Mouse (Mus musculus): ENCODE results near the gene Gm9747. TPM values are rescaled to one million over a fixed set of nuclear protein-coding genes. Genes with fewer than 3 reads are reported as not detected.

Gene Gm9747
- 7.2 and 7.8 TPM in 2 replicates for polyA plus RNA-seq (2015; fragmentation: Nextera tagmentation; extraction: Ambion mirVana)

GRCm38 (mm10) chr1:82232812-82233211, at the start of gene Gm9747:
Gene Gm9747, plus strand, starts transcription at chr1:82233112.
- WGBS: 94% methylated on average over 3 of the region's 3 CpGs
- no peaks in the 10 kb centered on the region for H3K4me1 ChIP-seq (ENCODE audit: control insufficient read depth, insufficient read depth, low read length)
- no peak for ATAC-seq
- no peak within 1 kb of the TSS for H3K9ac ChIP-seq (ENCODE audit: low read depth, low read length)
- no peaks in the 10 kb centered on the region for H3K9me3 ChIP-seq (ENCODE audit: control insufficient read depth, low read length)
- H3K4me3 ChIP-seq (ENCODE audit: low read length): no peak within 1 kb of the TSS
- H3K27me3 ChIP-seq (replicated peaks; ENCODE audit: control insufficient read depth, insufficient read depth, low read length): no peaks in the 10 kb centered on the region
- H3K27ac ChIP-seq (ENCODE audit: low read length): no peak within 1 kb of the TSS
- H3K36me3 ChIP-seq (ENCODE audit: control insufficient read depth, insufficient read depth, low read length): no peaks in the 10 kb centered on the region
- H3K4me2 ChIP-seq (ENCODE audit: low read depth, low read length): no peak within 1 kb of the TSS

DNA sequence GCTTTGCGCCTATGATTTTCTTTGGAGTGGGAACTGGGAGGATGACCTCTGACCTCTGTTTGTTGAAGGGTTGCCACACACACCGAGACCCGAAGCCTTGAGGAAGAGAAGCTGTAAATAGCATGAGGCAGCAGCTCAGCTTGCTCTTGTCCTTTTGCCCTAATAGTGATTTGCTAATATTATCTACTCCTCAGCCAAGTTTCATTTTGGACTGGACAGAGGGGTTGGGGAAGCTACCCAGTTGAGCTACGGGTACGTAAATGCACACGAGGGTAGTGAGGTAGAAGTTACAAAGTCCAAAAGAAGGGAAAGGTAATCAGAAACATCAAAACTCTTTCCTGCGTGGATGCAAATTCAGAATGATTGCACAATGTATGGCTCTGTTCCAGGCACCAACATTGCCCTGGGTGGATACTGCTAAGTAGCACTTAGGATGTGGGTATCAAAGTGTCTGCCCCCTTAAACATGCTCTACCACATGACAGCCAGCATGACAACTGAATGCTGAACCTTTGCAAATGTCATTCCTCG, 48.9 kb upstream of the Gm9747 start:
- no peaks in the 10 kb centered on the region for H3K36me3 ChIP-seq (ENCODE audit: control insufficient read depth, insufficient read depth, low read length)
- H3K4me3 ChIP-seq (ENCODE audit: low read length): no peak overlapping the region
- no peak overlapping the region for H3K27ac ChIP-seq (ENCODE audit: low read length)
- no peak for ATAC-seq
- WGBS: 62% methylated on average over 8 of the region's 8 CpGs
- H3K9ac ChIP-seq (ENCODE audit: low read depth, low read length): no peak overlapping the region
- no peak overlapping the region for H3K4me2 ChIP-seq (ENCODE audit: low read depth, low read length)
- H3K9me3 ChIP-seq (ENCODE audit: control insufficient read depth, low read length): no peaks in the 10 kb centered on the region
- no peaks in the 10 kb centered on the region for H3K27me3 ChIP-seq (replicated peaks; ENCODE audit: control insufficient read depth, insufficient read depth, low read length)
- no peaks in the 10 kb centered on the region for H3K4me1 ChIP-seq (ENCODE audit: control insufficient read depth, insufficient read depth, low read length)

DNA sequence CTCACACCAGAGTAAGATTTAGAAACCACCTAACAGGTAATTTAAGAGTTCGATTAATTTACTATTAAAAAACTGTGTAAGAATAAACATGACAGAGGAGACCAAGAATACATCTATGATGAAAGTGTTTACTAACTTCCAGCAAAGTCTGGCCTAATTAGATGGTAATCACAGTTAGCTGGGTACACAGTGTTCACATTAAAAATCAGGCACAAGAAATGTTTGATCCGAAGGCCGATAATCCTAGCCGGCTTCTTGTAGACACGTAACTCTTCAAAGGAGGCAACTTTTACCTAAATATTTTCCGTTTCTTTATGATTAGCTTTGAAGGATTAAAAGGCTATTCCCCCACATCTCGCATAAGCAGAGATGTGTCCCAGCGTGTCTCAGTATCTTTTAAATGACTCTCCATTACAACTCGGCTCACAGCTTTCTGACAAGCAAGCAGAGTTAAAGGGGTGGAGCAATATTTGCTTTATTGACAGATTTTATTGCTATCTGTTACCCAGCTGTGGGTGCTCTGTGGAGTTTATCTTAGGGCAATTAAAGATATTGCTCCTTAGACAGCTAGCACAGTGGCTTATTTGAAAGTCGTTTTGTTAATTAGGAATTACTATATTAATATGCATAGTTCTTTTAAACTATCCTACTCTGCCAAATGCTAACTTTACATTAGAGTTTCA, 44.2 kb upstream of the Gm9747 start:
- Histone ChIP-seq H3K27ac (ENCODE audit: low read length) (no peak overlapping the region), H3K4me3 (ENCODE audit: low read length) (no peak overlapping the region), H3K27me3 (replicated peaks; ENCODE audit: control insufficient read depth, insufficient read depth, low read length) (no peaks in the 10 kb centered on the region), H3K4me1 (ENCODE audit: control insufficient read depth, insufficient read depth, low read length) (peaks cover 4% of the 10 kb centered on the region; the same call in 1 of the 2 replicates), H3K9ac (ENCODE audit: low read depth, low read length) (no peak overlapping the region), H3K9me3 (ENCODE audit: control insufficient read depth, low read length) (no peaks in the 10 kb centered on the region), H3K36me3 (ENCODE audit: control insufficient read depth, insufficient read depth, low read length) (no peaks in the 10 kb centered on the region), H3K4me2 (ENCODE audit: low read depth, low read length) (no peak overlapping the region)
- peak; percentile 88 for ATAC-seq
- 53% methylated on average over 10 of the region's 10 CpGs for WGBS

DNA sequence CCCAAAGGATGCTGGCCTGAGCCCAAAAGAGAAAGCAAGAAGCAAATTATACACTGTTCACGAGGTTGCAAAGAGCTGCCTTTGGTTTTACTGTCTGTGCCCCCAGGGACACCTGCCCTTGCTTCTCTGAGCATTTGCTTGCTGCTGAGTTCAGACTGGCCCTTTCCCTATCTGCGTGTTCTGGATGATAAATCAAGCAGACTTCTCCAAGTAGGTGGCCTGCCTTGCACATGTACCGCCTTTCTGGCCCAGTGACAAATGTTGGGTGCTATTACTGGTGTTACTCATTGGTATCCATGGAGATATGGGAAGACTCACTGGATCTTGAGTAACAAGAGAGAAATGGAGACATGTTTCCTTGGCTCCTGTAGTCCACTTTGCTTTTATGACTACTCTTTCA, 43.4 kb upstream of the Gm9747 start:
- no peaks in the 10 kb centered on the region for H3K27me3 ChIP-seq (replicated peaks; ENCODE audit: control insufficient read depth, insufficient read depth, low read length)
- 0 out of 2 replicates have a peak, but pooled peaks have one; percentile 48 for ATAC-seq
- peaks cover 4% of the 10 kb centered on the region; the same call in 1 of the 2 replicates for H3K4me1 ChIP-seq (ENCODE audit: control insufficient read depth, insufficient read depth, low read length)
- no peak overlapping the region for H3K9ac ChIP-seq (ENCODE audit: low read depth, low read length)
- H3K36me3 ChIP-seq (ENCODE audit: control insufficient read depth, insufficient read depth, low read length): no peaks in the 10 kb centered on the region
- H3K4me2 ChIP-seq (ENCODE audit: low read depth, low read length): no peak overlapping the region
- H3K9me3 ChIP-seq (ENCODE audit: control insufficient read depth, low read length): no peaks in the 10 kb centered on the region
- WGBS: 23% methylated on average over 3 of the region's 3 CpGs
- no peak overlapping the region for H3K27ac ChIP-seq (ENCODE audit: low read length)
- no peak overlapping the region for H3K4me3 ChIP-seq (ENCODE audit: low read length)

DNA sequence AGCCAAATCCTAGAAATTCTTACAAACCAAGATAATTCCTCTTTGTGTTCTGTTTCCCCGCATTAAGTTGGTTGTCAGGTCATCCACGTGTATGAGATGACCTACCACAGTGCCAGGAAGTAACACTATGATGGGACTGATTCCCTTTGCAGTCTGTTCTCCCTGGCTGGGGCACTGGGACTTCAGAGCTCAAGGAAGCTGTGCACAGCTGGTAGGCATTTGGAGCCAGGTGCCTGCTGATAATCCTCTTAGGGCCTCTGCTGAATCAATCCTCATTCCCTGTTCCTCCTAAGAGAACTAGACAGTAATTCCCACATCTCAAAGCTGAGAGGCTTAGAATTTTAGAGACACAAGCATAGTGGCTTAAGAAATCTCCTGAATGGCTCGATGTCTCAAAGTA, 41.3 kb upstream of the Gm9747 start:
- Histone ChIP-seq H3K4me3 (ENCODE audit: low read length) (no peak overlapping the region), H3K9ac (ENCODE audit: low read depth, low read length) (no peak overlapping the region), H3K4me2 (ENCODE audit: low read depth, low read length) (no peak overlapping the region), H3K9me3 (ENCODE audit: control insufficient read depth, low read length) (no peaks in the 10 kb centered on the region), H3K4me1 (ENCODE audit: control insufficient read depth, insufficient read depth, low read length) (peaks cover 4% of the 10 kb centered on the region; the same call in 1 of the 2 replicates), H3K27me3 (replicated peaks; ENCODE audit: control insufficient read depth, insufficient read depth, low read length) (no peaks in the 10 kb centered on the region), H3K27ac (ENCODE audit: low read length) (no peak overlapping the region), H3K36me3 (ENCODE audit: control insufficient read depth, insufficient read depth, low read length) (no peaks in the 10 kb centered on the region)
- ATAC-seq: no peak
- WGBS: 64% methylated on average over 3 of the region's 3 CpGs

DNA sequence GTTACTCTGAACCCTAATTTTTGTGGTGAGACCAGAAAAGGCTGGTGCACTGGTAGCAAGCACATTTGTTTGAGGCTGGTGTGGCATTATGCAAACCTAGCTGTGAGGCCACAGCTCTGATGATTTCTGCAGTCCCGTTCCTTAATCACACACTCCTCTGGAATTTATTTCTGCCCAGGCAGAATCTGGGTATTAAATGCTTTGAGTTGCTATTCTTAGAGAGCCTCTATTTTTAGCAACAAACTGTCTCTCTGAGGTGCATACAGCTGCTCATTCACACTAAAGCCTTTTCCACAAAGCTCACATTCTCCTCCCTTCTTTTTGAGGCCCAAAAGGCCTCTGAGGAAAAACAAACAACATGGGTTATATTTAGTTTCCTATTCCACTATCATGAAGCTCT, 33.0 kb upstream of the Gm9747 start:
- Histone ChIP-seq H3K4me3 (ENCODE audit: low read length) (no peak overlapping the region), H3K9me3 (ENCODE audit: control insufficient read depth, low read length) (no peaks in the 10 kb centered on the region), H3K4me2 (ENCODE audit: low read depth, low read length) (no peak overlapping the region), H3K4me1 (ENCODE audit: control insufficient read depth, insufficient read depth, low read length) (0 out of 2 replicates have a peak, but pooled peaks cover 3% of the 10 kb centered on the region), H3K9ac (ENCODE audit: low read depth, low read length) (no peak overlapping the region), H3K27ac (ENCODE audit: low read length) (peak overlapping the region; percentile 23; the same call in 1 of the 2 replicates), H3K36me3 (ENCODE audit: control insufficient read depth, insufficient read depth, low read length) (no peaks in the 10 kb centered on the region), H3K27me3 (replicated peaks; ENCODE audit: control insufficient read depth, insufficient read depth, low read length) (no peaks in the 10 kb centered on the region)
- 19% methylated on average over 1 of the region's 1 CpGs for WGBS
- peak; percentile 46; the same call in 1 of the 2 replicates for ATAC-seq

DNA sequence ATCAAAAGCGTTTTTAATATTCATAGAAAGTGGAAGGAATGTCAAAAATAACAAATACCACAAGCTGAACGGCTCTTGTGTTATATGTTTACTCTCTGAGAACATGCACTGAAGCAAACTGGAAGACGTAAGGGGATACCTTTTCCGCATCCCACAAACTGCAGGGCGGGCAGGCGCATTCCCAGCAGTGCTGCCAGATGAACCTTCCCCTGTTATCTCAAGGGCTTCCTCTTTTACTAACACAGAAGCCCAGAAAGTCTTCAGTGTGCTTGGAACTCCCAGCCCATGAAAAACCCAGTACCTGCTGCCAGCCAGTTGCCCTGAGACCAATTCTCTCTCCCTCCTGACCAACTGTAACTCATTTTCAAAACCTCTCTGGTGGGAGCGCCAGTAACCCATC, 32.3 kb upstream of the Gm9747 start:
- ATAC-seq: no peak
- H3K27ac ChIP-seq (ENCODE audit: low read length): no peak overlapping the region

DNA sequence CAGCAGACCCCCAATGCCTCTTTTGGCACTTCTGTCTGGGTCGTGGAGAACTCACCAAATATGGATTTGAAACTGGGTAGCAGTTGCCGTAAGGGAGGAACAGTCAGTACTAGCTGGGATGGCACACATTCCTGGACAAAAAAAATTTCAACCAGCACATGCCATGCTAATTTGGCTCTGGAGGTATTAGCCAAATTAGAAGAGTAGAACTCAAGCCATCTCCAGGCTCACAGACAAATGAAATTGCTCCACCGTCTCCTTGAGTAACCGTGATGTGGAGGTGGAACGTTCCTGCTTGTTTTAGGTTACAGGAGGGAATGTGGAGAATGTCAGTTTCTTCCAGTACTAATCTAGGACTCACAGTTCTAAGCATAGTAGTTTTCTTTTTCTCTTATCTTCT, 25.4 kb upstream of the Gm9747 start:
- no peaks in the 10 kb centered on the region for H3K9me3 ChIP-seq (ENCODE audit: control insufficient read depth, low read length)
- H3K27ac ChIP-seq (ENCODE audit: low read length): no peak overlapping the region
- H3K4me1 ChIP-seq (ENCODE audit: control insufficient read depth, insufficient read depth, low read length): no peaks in the 10 kb centered on the region
- no peaks in the 10 kb centered on the region for H3K36me3 ChIP-seq (ENCODE audit: control insufficient read depth, insufficient read depth, low read length)
- no peak overlapping the region for H3K4me3 ChIP-seq (ENCODE audit: low read length)
- ATAC-seq: no peak
- H3K4me2 ChIP-seq (ENCODE audit: low read depth, low read length): no peak overlapping the region
- WGBS: 82% methylated on average over 5 of the region's 5 CpGs
- no peak overlapping the region for H3K9ac ChIP-seq (ENCODE audit: low read depth, low read length)
- no peaks in the 10 kb centered on the region for H3K27me3 ChIP-seq (replicated peaks; ENCODE audit: control insufficient read depth, insufficient read depth, low read length)

More for the DNA sequence above, 32.3 kb upstream of the Gm9747 start:
- 0 out of 2 replicates have a peak, but pooled peaks cover 3% of the 10 kb centered on the region for H3K4me1 ChIP-seq (ENCODE audit: control insufficient read depth, insufficient read depth, low read length)
- no peaks in the 10 kb centered on the region for H3K9me3 ChIP-seq (ENCODE audit: control insufficient read depth, low read length)
- H3K4me2 ChIP-seq (ENCODE audit: low read depth, low read length): no peak overlapping the region
- H3K36me3 ChIP-seq (ENCODE audit: control insufficient read depth, insufficient read depth, low read length): no peaks in the 10 kb centered on the region
- no peak overlapping the region for H3K9ac ChIP-seq (ENCODE audit: low read depth, low read length)
- WGBS: 62% methylated on average over 7 of the region's 7 CpGs
- H3K27me3 ChIP-seq (replicated peaks; ENCODE audit: control insufficient read depth, insufficient read depth, low read length): no peaks in the 10 kb centered on the region
- H3K4me3 ChIP-seq (ENCODE audit: low read length): no peak overlapping the region

GRCm38 (mm10) chr1:82220673-82221396, 12.1 kb upstream of the Gm9747 start:
- 44% methylated on average over 12 of the region's 12 CpGs for WGBS
- Histone ChIP-seq H3K36me3 (ENCODE audit: control insufficient read depth, insufficient read depth, low read length) (no peaks in the 10 kb centered on the region), H3K4me1 (ENCODE audit: control insufficient read depth, insufficient read depth, low read length) (no peaks in the 10 kb centered on the region), H3K9ac (ENCODE audit: low read depth, low read length) (no peak overlapping the region), H3K4me2 (ENCODE audit: low read depth, low read length) (no peak overlapping the region), H3K9me3 (ENCODE audit: control insufficient read depth, low read length) (no peaks in the 10 kb centered on the region), H3K4me3 (ENCODE audit: low read length) (no peak overlapping the region), H3K27ac (ENCODE audit: low read length) (no peak overlapping the region), H3K27me3 (replicated peaks; ENCODE audit: control insufficient read depth, insufficient read depth, low read length) (no peaks in the 10 kb centered on the region)
- ATAC-seq: no peak

Measured in intestine, embryonic 16.5 days (tissue).